Comparison of ENCODE assay signal across 8 mouse cellular contexts in the genomic region with DNA sequence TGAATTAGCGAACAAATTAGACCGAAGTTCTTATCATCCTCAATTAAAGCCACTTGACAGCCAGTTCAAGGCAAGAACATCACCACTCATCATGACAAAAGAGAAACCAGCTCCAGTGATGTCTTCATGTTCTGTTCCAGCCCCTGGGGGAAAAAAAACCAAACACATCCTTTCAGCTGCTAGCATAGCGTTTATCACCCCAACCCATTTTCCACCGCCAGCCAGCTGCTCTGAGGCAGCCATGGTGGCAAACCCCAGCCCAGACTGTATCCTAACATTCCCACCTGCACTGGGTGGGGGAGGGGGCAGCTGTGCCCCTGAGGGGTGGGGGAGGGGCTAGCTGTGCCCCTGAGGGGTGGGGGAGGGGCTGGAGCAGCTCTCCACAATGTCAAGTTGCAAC. TPM values are rescaled to one million over a fixed set of nuclear protein-coding genes. Genes with fewer than 3 reads are reported as not detected.
A peak's percentile ranks its signal among the peaks of the same experiment; 100 is the strongest.
DNase-seq lines count a peak whose midpoint lies in the region; ATAC-seq and TF ChIP-seq lines count a peak whose summit lies in the region.

No protein-coding gene starts in this region.

- ATAC-seq in heart, embryonic 16.5 days (replicated peaks; ENCODE audit: extremely low read depth, insufficient read depth, low FRiP score) = peak; percentile 56
- ATAC-seq in embryonic facial prominence, embryonic 13.5 days (ENCODE audit: insufficient number of reproducible peaks, insufficient read depth, low FRiP score, low TSS enrichment, low read depth) = no peak
- ATAC-seq in liver, embryonic 14.5 days (ENCODE audit: insufficient read depth) = no peak

- peaks cover 31% of the 10 kb centered on the region for H3K4me1 ChIP-seq in heart, embryonic 16.5 days (ENCODE audit: control insufficient read depth, insufficient read depth, low read length)
- H3K4me1 ChIP-seq in CH12.LX (ENCODE audit: control insufficient read depth in 1 of 2, insufficient read depth in 2 of 2) = peaks cover 1 to 25% of the 10 kb centered on the region in 2 experiments
- H3K4me1 ChIP-seq in embryonic facial prominence, embryonic 13.5 days = peaks cover 34% of the 10 kb centered on the region
- peaks cover 0 to 2% of the 10 kb centered on the region in 2 experiments; a peak in 1 of 4 replicates for H3K4me1 ChIP-seq in liver, embryonic 14.5 days (replicated peaks; ENCODE audit: control insufficient read depth in 2 of 2, insufficient read depth in 2 of 2, low read length in 1 of 2)

- no peak for TF ChIP-seq RAD21 in CH12.LX (IDR thresholded peaks at IDR 0.05; ENCODE audit: low read depth, low read length)

- peaks cover 9% of the 10 kb centered on the region for H3K9me3 ChIP-seq in heart, embryonic 16.5 days (replicated peaks; ENCODE audit: control insufficient read depth, low read length)
- peaks cover 12% of the 10 kb centered on the region for H3K9me3 ChIP-seq in CH12.LX (replicated peaks; ENCODE audit: low read length)
- peaks cover 7% of the 10 kb centered on the region; the same call in 1 of the 2 replicates for H3K9me3 ChIP-seq in embryonic facial prominence, embryonic 13.5 days
- no peaks in the 10 kb centered on the region for H3K9me3 ChIP-seq in liver, embryonic 14.5 days (ENCODE audit: control insufficient read depth, low read length)

- H3K9ac ChIP-seq in heart, embryonic 16.5 days (ENCODE audit: low read length) = 0 out of 2 replicates have a peak overlapping the region, but pooled peaks have one; percentile 6
- no peak overlapping the region for H3K9ac ChIP-seq in CH12.LX (ENCODE audit: insufficient read depth, low read depth)
- no peak overlapping the region for H3K9ac ChIP-seq in embryonic facial prominence, embryonic 13.5 days
- H3K9ac ChIP-seq in liver, embryonic 14.5 days (replicated peaks) = no peak overlapping the region

- no peak for TF ChIP-seq POLR2A in CH12.LX (IDR thresholded peaks at IDR 0.05; ENCODE audit: low read depth, low read length)

- H3K4me3 ChIP-seq in heart, embryonic 16.5 days (ENCODE audit: low read length) = peak overlapping the region; percentile 22
- H3K4me3 ChIP-seq in CH12.LX (replicated peaks in 1 of 3; ENCODE audit: low read depth in 2 of 3, low read length in 2 of 3, poor library complexity in 1 of 3) = no peak overlapping the region
- no peak overlapping the region for H3K4me3 ChIP-seq in embryonic facial prominence, embryonic 13.5 days
- H3K4me3 ChIP-seq in liver, embryonic 14.5 days (ENCODE audit: insufficient read depth in 1 of 2, low read depth in 2 of 2, low read length in 2 of 2) = no peak overlapping the region

- in situ Hi-C loops in CH12.LX (cut with MboI; ENCODE audit: low pct_ligation_motif_present, low pct_unique_long_range_greater_than_20kb, low sequenced_read_pairs) = no loop called here

- DNase-seq in heart, postnatal 14 days = no peak
- no peak for DNase-seq in CH12.LX (ENCODE audit: extremely low read depth)
- DNase-seq in liver, embryonic 14.5 days (ENCODE audit: low read depth in 3 of 3, low spot score in 3 of 3) = no peak
- DNase-seq in left cerebral cortex, adult 18-20 months (ENCODE audit: low spot score in 2 of 2) = no peak
- no peak for DNase-seq in cerebellum, adult 9-10 months
- no peak for DNase-seq in layer of hippocampus, adult 8-10 months (ENCODE audit: low spot score in 2 of 2)

- no peaks in the 10 kb centered on the region for H3K27me3 ChIP-seq in heart, embryonic 16.5 days (ENCODE audit: control insufficient read depth, insufficient read depth, low read length)
- no peaks in the 10 kb centered on the region for H3K27me3 ChIP-seq in CH12.LX (replicated peaks)
- H3K27me3 ChIP-seq in embryonic facial prominence, embryonic 13.5 days = no peaks in the 10 kb centered on the region
- H3K27me3 ChIP-seq in liver, embryonic 14.5 days (ENCODE audit: control insufficient read depth, insufficient read depth, low read length) = no peaks in the 10 kb centered on the region

- dilution Hi-C loops in CH12.LX (cut with MboI; ENCODE audit: extremely low pct_ligation_motif_present, extremely low pct_unique_long_range_greater_than_20kb, low sequenced_read_pairs) = no loop called here

- intact Hi-C loops in heart, postnatal 14 days (cut with DNase I) = no loop called here

- TF ChIP-seq EP300 in CH12.LX (IDR thresholded peaks at IDR 0.05; ENCODE audit: low read length) = no peak
- TF ChIP-seq EP300 in liver, embryonic 14.5 days (IDR thresholded peaks at IDR 0.05; ENCODE audit: low read depth) = no peak

- no peaks in the 10 kb centered on the region for H3K36me3 ChIP-seq in heart, embryonic 16.5 days (ENCODE audit: control insufficient read depth, insufficient read depth)
- H3K36me3 ChIP-seq in CH12.LX (replicated peaks in 1 of 2; ENCODE audit: control insufficient read depth in 1 of 2, insufficient read depth in 1 of 2, low read length in 1 of 2) = peaks cover 0 to 2% of the 10 kb centered on the region in 2 experiments
- no peaks in the 10 kb centered on the region for H3K36me3 ChIP-seq in embryonic facial prominence, embryonic 13.5 days
- H3K36me3 ChIP-seq in liver, embryonic 14.5 days (replicated peaks; ENCODE audit: control insufficient read depth, insufficient read depth, low read depth) = no peaks in the 10 kb centered on the region

- WGBS in heart, embryonic 16.5 days = 8% methylated on average over 4 of the region's 4 CpGs
- 38% methylated on average over 4 of the region's 4 CpGs for WGBS in embryonic facial prominence, embryonic 13.5 days
- WGBS in liver, embryonic 14.5 days (ENCODE audit: insufficient replicate concordance) = 31% methylated on average over 4 of the region's 4 CpGs

- peak overlapping the region; percentile 88 for H3K27ac ChIP-seq in heart, embryonic 16.5 days (ENCODE audit: low read length)
- H3K27ac ChIP-seq in CH12.LX (ENCODE audit: insufficient read depth, low read depth) = no peak overlapping the region
- H3K27ac ChIP-seq in embryonic facial prominence, embryonic 13.5 days = 0 out of 2 replicates have a peak overlapping the region, but pooled peaks have one; percentile 13
- H3K27ac ChIP-seq in liver, embryonic 14.5 days = no peak overlapping the region

- no peak for TF ChIP-seq CTCF in CH12.LX (conservative IDR thresholded peaks at IDR 0.05 in 1 of 2, IDR thresholded peaks at IDR 0.05 in 1 of 2; ENCODE audit: low read depth in 2 of 2, low read length in 2 of 2)
- TF ChIP-seq CTCF in liver, embryonic 14.5 days (IDR thresholded peaks at IDR 0.05; ENCODE audit: low read depth) = no peak

- no peaks in the 10 kb centered on the region for H3K79me2 ChIP-seq in CH12.LX (replicated peaks; ENCODE audit: control insufficient read depth, extremely low read depth, insufficient read depth, poor library complexity, severe bottlenecking)

- H3K4me2 ChIP-seq in heart, embryonic 16.5 days (ENCODE audit: low read depth, low read length) = peak overlapping the region; percentile 47
- H3K4me2 ChIP-seq in CH12.LX (ENCODE audit: insufficient read depth, low read depth, poor library complexity, severe bottlenecking) = no peak overlapping the region
- 0 out of 2 replicates have a peak overlapping the region, but pooled peaks have one; percentile 14 for H3K4me2 ChIP-seq in embryonic facial prominence, embryonic 13.5 days
- H3K4me2 ChIP-seq in liver, embryonic 14.5 days (ENCODE audit: low read depth) = peak overlapping the region; percentile 18

TF ChIP-seq in CH12.LX, 34 proteins besides CTCF, POLR2A, EP300 and RAD21:
- 0 out of 2 replicates have a peak, but pooled peaks have one; percentile 16 for TF ChIP-seq ZNF384 (IDR thresholded peaks at IDR 0.05; ENCODE audit: low read depth, low read length)
- TF ChIP-seq ETS1 (conservative IDR thresholded peaks at IDR 0.05; ENCODE audit: low read depth, low read length) = peak; percentile 30; the same call in 1 of the 2 replicates
- no peak for TF ChIP-seq USF2 (conservative IDR thresholded peaks at IDR 0.05; ENCODE audit: low read depth, low read length)
- TF ChIP-seq HCFC1 (IDR thresholded peaks at IDR 0.05; ENCODE audit: low read depth, low read length) = no peak
- TF ChIP-seq MXI1 (IDR thresholded peaks at IDR 0.05; ENCODE audit: low read depth, low read length) = no peak
- no peak for TF ChIP-seq SIN3A (IDR thresholded peaks at IDR 0.05; ENCODE audit: low read length)
- TF ChIP-seq ZKSCAN1 (IDR thresholded peaks at IDR 0.05; ENCODE audit: borderline replicate concordance, low read depth, low read length) = no peak
- TF ChIP-seq MEF2A (IDR thresholded peaks at IDR 0.05; ENCODE audit: borderline replicate concordance, low read depth, low read length) = no peak
- no peak for TF ChIP-seq MAX (IDR thresholded peaks at IDR 0.05; ENCODE audit: low read length)
- no peak for TF ChIP-seq ELF1 (IDR thresholded peaks at IDR 0.05; ENCODE audit: low read depth, low read length)
- TF ChIP-seq GABPA (IDR thresholded peaks at IDR 0.05; ENCODE audit: insufficient replicate concordance, low read depth, low read length) = no peak

RNA-seq across cellular contexts. Expression of gene S1pr3, which starts 30.3 kb away (rescaled TPM):
- polyA plus RNA-seq in heart, embryonic 16.5 days (2015; fragmentation: Nextera tagmentation; extraction: Ambion mirVana) = 23.4 and 30.2 TPM in 2 replicates
- 10 to 100 TPM; 17.9 to 18.4 TPM for total RNA-seq in heart, postnatal 14 days (2021)
- total RNA-seq in CH12.LX (2012; rRNA removed) (5.9 and 8.6 TPM in 2 replicates), CH12.LX (2014; rRNA removed) (6.6 and 7.5 TPM in 2 replicates)
- polyA plus RNA-seq in CH12.LX (2012; ENCODE audit: insufficient read length, low read depth) = 30.4 and 33.4 TPM in 2 replicates
- 147 and 152 TPM in 2 replicates for polyA plus RNA-seq in embryonic facial prominence, embryonic 13.5 days (2015; fragmentation: Nextera tagmentation; extraction: Ambion mirVana)
- 0.56 and 0.58 TPM in 2 replicates for polyA plus RNA-seq in liver, embryonic 14.5 days (2012; rRNA removed)
- 0.76 and 0.83 TPM in 2 replicates for polyA plus RNA-seq in liver, embryonic 14.5 days (2014; fragmentation: Nextera tagmentation; extraction: Ambion mirVana)
- total RNA-seq in left cerebral cortex, adult 18-20 months (2021) = 1 to 10 TPM; 6.7 to 7.3 TPM
- 10 to 100 TPM in 2 of 4 experiments, 1 to 10 TPM in 2; 5.5 to 16.4 (median 11.1) TPM for total RNA-seq in layer of hippocampus, adult 8-10 months (2022)

Comparison
In these comparisons a context has a peak if more than half of its experiments do, and no peak if none do; other contexts are left out.
1. H3K27ac ChIP-seq: peak in heart, embryonic 16.5 days (single experiment) and embryonic facial prominence, embryonic 13.5 days (single experiment); none in CH12.LX (single experiment) and liver, embryonic 14.5 days (single experiment).